Mouse (Mus musculus) intestine, embryonic 16.5 days (tissue): ENCODE data around the gene Agt. TPM values are rescaled to one million over a fixed set of nuclear protein-coding genes. Genes with fewer than 3 reads are reported as not detected.

Source experiments
- ATAC-seq: fragments of 200-750 bp; cut with Nextera tagmentation; 2 replicates; pipeline ENCODE4 v1.8.0; 2017; ENCODE audit warnings: moderate TSS enrichment, moderate library complexity
- H3K27ac ChIP-seq: fragments of 300-500 bp; sonication (generic); 2 replicates; pipeline ENCODE4 v1.5.1; 2014; ENCODE audit warnings: mild to moderate bottlenecking, low read length
- H3K27me3 ChIP-seq: fragments of 300-500 bp; sonication (generic); replicated peaks from 2 replicates; pipeline ENCODE4 v1.6.1; 2014; ENCODE audit warnings: low read length, control low read depth, mixed read lengths; ENCODE audit not compliant: control insufficient read depth, insufficient read depth
- H3K36me3 ChIP-seq: fragments of 300-500 bp; sonication (generic); 2 replicates; pipeline ENCODE4 v1.6.1; 2014; ENCODE audit warnings: low read length, control low read depth; ENCODE audit not compliant: control insufficient read depth, insufficient read depth
- H3K4me1 ChIP-seq: fragments of 300-500 bp; sonication (generic); 2 replicates; pipeline ENCODE4 v1.6.1; 2014; ENCODE audit warnings: low read length, control low read depth, mixed read lengths; ENCODE audit not compliant: control insufficient read depth, insufficient read depth
- H3K4me2 ChIP-seq: fragments of 300-500 bp; sonication (generic); 2 replicates; pipeline ENCODE4 v1.6.1; 2014; ENCODE audit warnings: low read depth, low read length, control low read depth
- H3K4me3 ChIP-seq: fragments of 300-500 bp; sonication (generic); 2 replicates; pipeline ENCODE4 v1.5.1; 2014; ENCODE audit warnings: mild to moderate bottlenecking, low read length
- H3K9ac ChIP-seq: fragments of 300-500 bp; sonication (generic); 2 replicates; pipeline ENCODE4 v1.6.1; 2014; ENCODE audit warnings: low read depth, low read length
- H3K9me3 ChIP-seq: fragments of 300-500 bp; sonication (generic); 2 replicates; pipeline ENCODE4 v1.6.1; 2016; ENCODE audit warnings: low read length, control low read depth; ENCODE audit not compliant: control insufficient read depth
- WGBS: fragments of 180-500 bp; shearing (Covaris S2); extraction: QIAGEN DNeasy Blood & Tissue Kit; methylation state at CpG from one replicate; pipeline ENCODE4 v1.1.7; 2014; 5-methylcytosine and 5-hydroxymethylcytosine counted together
- polyA plus RNA-seq: library from polyadenylated mRNA; unstranded; fragments of >200 nt; fragmentation: Nextera tagmentation; extraction: Ambion mirVana; gene quantifications from 2 replicates; pipeline ENCODE4 v1.2.1, GENCODE M21; 2015

The Agt gene
- polyA plus RNA-seq, 1 experiment from 2014 or later, result 8.4 TPM

- WGBS, result 59% methylated on average over 5 of the region's 5 CpGs
- ATAC-seq, result no peak
- Histone ChIP-seq H3K4me2 (no peak overlapping the region), H3K4me1 (no peaks in the 10 kb centered on the region), H3K9ac (no peak overlapping the region), H3K9me3 (no peaks in the 10 kb centered on the region), H3K27ac (peak overlapping the region; percentile 9; the same call in 1 of the 2 replicates), H3K36me3 (peaks cover 5% of the 10 kb centered on the region; the same call in 1 of the 2 replicates), H3K27me3 (no peaks in the 10 kb centered on the region), H3K4me3 (no peak overlapping the region)
These were observed 12.0 kb downstream of the Agt start for GRCm38 (mm10) chr8:124557476-124557875.

GRCm38 (mm10) chr8:124556658-124557057 is 12.8 kb downstream of the Agt start:
- Histone ChIP-seq H3K4me3 (no peak overlapping the region), H3K4me1 (no peaks in the 10 kb centered on the region), H3K36me3 (peaks cover 6% of the 10 kb centered on the region; the same call in 1 of the 2 replicates), H3K9ac (no peak overlapping the region), H3K4me2 (no peak overlapping the region), H3K9me3 (no peaks in the 10 kb centered on the region), H3K27ac (no peak overlapping the region), H3K27me3 (no peaks in the 10 kb centered on the region)
- ATAC-seq, result no peak
- WGBS, result 73% methylated on average over 13 of the region's 13 CpGs

GRCm38 (mm10) chr8:124556164-124556563 is 13.3 kb downstream of the Agt start:
- no peak overlapping the region for H3K4me2 ChIP-seq
- 76% methylated on average over 7 of the region's 7 CpGs for WGBS

GRCm38 (mm10) chr8:124555113-124555750 is 14.3 kb downstream of the Agt start:
- H3K9me3 ChIP-seq, result no peaks in the 10 kb centered on the region
- H3K4me3 ChIP-seq, result no peak overlapping the region
- no peak for ATAC-seq
- no peaks in the 10 kb centered on the region for H3K4me1 ChIP-seq
- WGBS, result 87% methylated on average over 7 of the region's 7 CpGs
- H3K27me3 ChIP-seq, result no peaks in the 10 kb centered on the region
- no peak overlapping the region for H3K4me2 ChIP-seq
- no peak overlapping the region for H3K27ac ChIP-seq
- no peak overlapping the region for H3K9ac ChIP-seq
- H3K36me3 ChIP-seq, result peaks cover 18% of the 10 kb centered on the region

More at GRCm38 (mm10) chr8:124556164-124556563, 13.3 kb downstream of the Agt start:
- no peak overlapping the region for H3K4me3 ChIP-seq
- no peaks in the 10 kb centered on the region for H3K4me1 ChIP-seq
- H3K9me3 ChIP-seq, result no peaks in the 10 kb centered on the region
- H3K9ac ChIP-seq, result no peak overlapping the region
- no peak for ATAC-seq
- peaks cover 9% of the 10 kb centered on the region; the same call in 1 of the 2 replicates for H3K36me3 ChIP-seq
- H3K27ac ChIP-seq, result no peak overlapping the region
- no peaks in the 10 kb centered on the region for H3K27me3 ChIP-seq

GRCm38 (mm10) chr8:124551011-124551661 is 18.4 kb downstream of the Agt start:
- H3K9ac ChIP-seq, result no peak overlapping the region
- no peak for ATAC-seq
- no peaks in the 10 kb centered on the region for H3K27me3 ChIP-seq
- no peak overlapping the region for H3K4me3 ChIP-seq
- H3K36me3 ChIP-seq, result peaks cover 32% of the 10 kb centered on the region
- WGBS, result 91% methylated on average over 15 of the region's 15 CpGs
- H3K4me2 ChIP-seq, result no peak overlapping the region
- H3K9me3 ChIP-seq, result no peaks in the 10 kb centered on the region
- no peak overlapping the region for H3K27ac ChIP-seq
- H3K4me1 ChIP-seq, result no peaks in the 10 kb centered on the region

GRCm38 (mm10) chr8:124548187-124548586 is 21.3 kb downstream of the Agt start:
- Histone ChIP-seq H3K9ac (no peak overlapping the region), H3K36me3 (peaks cover 44% of the 10 kb centered on the region), H3K27ac (no peak overlapping the region), H3K4me1 (no peaks in the 10 kb centered on the region), H3K4me3 (no peak overlapping the region), H3K27me3 (no peaks in the 10 kb centered on the region), H3K9me3 (no peaks in the 10 kb centered on the region), H3K4me2 (no peak overlapping the region)
- ATAC-seq, result no peak
- 75% methylated on average over 1 of the region's 1 CpGs for WGBS

GRCm38 (mm10) chr8:124547269-124547668 is 22.2 kb downstream of the Agt start:
- Histone ChIP-seq H3K9me3 (no peaks in the 10 kb centered on the region), H3K9ac (no peak overlapping the region), H3K27me3 (no peaks in the 10 kb centered on the region), H3K4me1 (no peaks in the 10 kb centered on the region), H3K4me2 (no peak overlapping the region), H3K36me3 (peaks cover 47% of the 10 kb centered on the region), H3K27ac (no peak overlapping the region), H3K4me3 (no peak overlapping the region)
- no peak for ATAC-seq
- 38% methylated on average over 11 of the region's 11 CpGs for WGBS

- no peak overlapping the region for H3K9ac ChIP-seq
- no peaks in the 10 kb centered on the region for H3K4me1 ChIP-seq
- no peak overlapping the region for H3K27ac ChIP-seq
- no peak overlapping the region for H3K4me3 ChIP-seq
- no peaks in the 10 kb centered on the region for H3K9me3 ChIP-seq
- ATAC-seq, result no peak
- no peaks in the 10 kb centered on the region for H3K27me3 ChIP-seq
- H3K4me2 ChIP-seq, result no peak overlapping the region
- H3K36me3 ChIP-seq, result peaks cover 49% of the 10 kb centered on the region
- 89% methylated on average over 7 of the region's 7 CpGs for WGBS
These were observed 22.7 kb downstream of the Agt start for GRCm38 (mm10) chr8:124546815-124547214.

- H3K9ac ChIP-seq, result no peak overlapping the region
- no peak for ATAC-seq
- no peaks in the 10 kb centered on the region for H3K9me3 ChIP-seq
- H3K4me3 ChIP-seq, result no peak overlapping the region
- no peak overlapping the region for H3K27ac ChIP-seq
- no peaks in the 10 kb centered on the region for H3K27me3 ChIP-seq
- peaks cover 51% of the 10 kb centered on the region for H3K36me3 ChIP-seq
- no peaks in the 10 kb centered on the region for H3K4me1 ChIP-seq
- 88% methylated on average over 6 of the region's 6 CpGs for WGBS
- no peak overlapping the region for H3K4me2 ChIP-seq
These were observed 23.1 kb downstream of the Agt start for GRCm38 (mm10) chr8:124546371-124546770.
